Mouse (Mus musculus) liver, postnatal 0 days (tissue): Measurements from ENCODE around the gene Gm815.

ENCODE experiments used
- CTCF ChIP-seq: sonication (generic); IDR thresholded peaks from 2 replicates; pipeline ENCODE4 v1.5.1; 2016; ENCODE audit warnings: antibody characterized with exemption, low read depth
- EP300 ChIP-seq: IDR thresholded peaks from 2 replicates; pipeline ENCODE4 v1.6.1; 2016; ENCODE audit warnings: antibody characterized with exemption, low read depth, mild to moderate bottlenecking

DNA sequence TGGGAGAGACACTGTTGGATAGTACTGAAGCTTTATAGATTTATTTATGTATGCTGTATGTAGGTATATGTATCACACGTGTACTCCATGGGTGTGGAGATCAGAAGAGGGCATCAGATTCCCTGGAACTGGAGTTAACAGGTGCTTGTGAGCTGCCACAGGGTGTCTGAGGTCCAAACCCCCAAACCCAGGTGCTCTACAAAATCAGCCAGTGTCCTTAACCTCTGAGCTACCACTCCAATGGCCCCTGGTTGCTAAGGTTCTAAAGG lies 39.7 kb upstream of the Gm815 start:
- TF ChIP-seq CTCF (no peak), EP300 (no peak)
